Mouse (Mus musculus) retina, postnatal 7 days (tissue): Measurements from ENCODE around the gene Zfp612.
"Not testable (repeated sequence)": the region's sequence is repeated elsewhere in the genome, so short reads cannot be mapped to it uniquely, and the experiment has no call there.

Source experiments
- DNase-seq: peaks from one replicate; pipeline ENCODE4 v3.0.0-alpha.2; 2012; ENCODE audit warnings: low read depth, low spot score

The Zfp612 gene

DNA sequence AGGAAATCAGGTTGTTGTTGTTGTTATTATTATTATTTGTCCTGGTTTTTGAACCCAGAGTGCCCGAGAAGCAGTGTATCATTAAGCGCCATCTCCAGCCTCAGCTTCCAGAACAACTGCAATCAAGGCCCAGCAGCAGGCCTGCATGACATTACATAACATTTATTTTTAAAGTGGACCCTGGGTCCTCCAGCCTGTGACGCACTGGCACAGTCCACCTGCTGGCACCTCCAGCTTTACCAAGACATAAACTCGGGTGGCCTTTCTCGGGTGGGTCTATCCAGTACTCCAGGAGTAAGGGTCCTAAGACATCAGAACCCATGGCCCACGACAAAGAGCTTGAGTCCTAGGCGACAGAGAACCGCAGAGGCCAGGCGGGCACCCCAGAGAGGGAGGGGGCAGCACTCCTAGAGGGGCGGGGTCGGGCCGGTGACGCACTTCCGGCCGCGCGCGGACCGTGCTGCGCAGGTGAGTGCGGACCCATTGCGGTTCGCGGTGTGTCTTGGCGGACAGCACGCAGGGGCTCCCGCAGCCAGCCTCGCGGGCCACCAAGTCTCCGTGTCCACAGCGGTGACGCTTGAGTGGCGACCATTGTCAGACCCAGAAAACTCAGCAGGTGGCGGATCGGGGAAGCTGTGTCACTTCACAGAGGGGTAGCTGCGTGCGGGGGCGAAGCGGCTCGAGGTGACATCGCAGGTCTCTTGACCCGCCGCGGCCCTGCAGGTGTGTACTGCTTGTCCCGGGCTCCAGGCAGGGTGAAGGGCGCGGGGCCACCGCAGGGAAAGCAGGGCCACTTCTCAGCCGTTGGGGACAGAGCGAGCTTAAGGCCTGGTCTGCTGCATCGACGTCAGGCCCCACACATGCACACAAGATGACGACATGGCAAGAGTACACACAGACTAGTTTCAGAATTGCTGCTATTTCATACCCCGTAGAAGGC is at the start of gene Zfp612:
Gene Zfp612 (plus strand): TSS at position 465 of the 940 bp plus-strand sequence.
- peak; percentile 49 for DNase-seq

GRCm38 (mm10) chr8:110033771-110034170 is 45.8 kb upstream of the Zfp612 start:
- not testable (repeated sequence) for DNase-seq

GRCm38 (mm10) chr8:110034331-110034730 is 45.2 kb upstream of the Zfp612 start:
- DNase-seq, result no peak

DNA sequence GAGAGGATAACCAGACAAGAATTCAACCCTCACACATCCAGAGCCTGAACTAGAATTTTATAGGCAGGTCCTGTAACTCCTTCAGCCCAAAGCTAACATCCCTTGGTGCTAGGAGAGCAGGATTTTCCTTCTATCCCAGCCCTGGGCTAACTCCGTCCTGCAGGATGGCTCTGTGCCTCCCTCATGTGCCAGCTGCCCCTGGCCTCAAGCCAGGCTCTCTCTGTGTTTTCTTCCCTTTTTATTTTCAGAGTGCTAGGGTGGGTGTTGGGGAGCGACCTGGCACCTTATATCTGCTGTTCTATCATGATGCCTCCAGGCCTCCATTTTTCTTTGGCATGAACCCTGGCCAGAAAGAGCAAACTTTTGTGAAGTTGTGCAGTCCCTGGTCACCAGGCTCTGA is 43.4 kb upstream of the Zfp612 start:
- DNase-seq, result no peak

DNA sequence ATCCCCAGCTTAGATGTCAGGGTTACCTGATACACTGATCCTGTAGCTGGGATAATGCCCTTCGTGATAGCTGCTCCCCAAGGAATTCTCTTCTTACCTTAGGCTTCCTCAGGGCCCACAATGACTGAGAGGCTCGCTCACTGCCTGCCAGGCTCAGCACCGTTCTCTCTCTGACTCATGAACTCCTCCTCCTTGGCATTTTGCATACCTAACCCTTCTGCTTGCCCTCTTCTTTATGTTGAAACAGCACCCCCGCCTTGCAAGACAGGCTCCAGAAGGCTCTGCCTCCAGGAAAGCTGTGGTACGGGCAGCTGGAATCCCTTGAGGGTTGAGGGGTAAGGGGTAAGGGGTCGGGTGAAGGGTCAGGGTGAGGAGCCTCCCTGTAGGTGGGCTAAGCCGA is 40.3 kb upstream of the Zfp612 start:
- DNase-seq, result no peak

- DNase-seq, result no peak
Observed at GRCm38 (mm10) chr8:110039659-110040058, 39.9 kb upstream of the Zfp612 start, which contains the start of gene Chst4. TSS of gene Chst4 (minus strand) at chr8:110039740.

- no peak for DNase-seq
Observed at GRCm38 (mm10) chr8:110040509-110040908, 39.0 kb upstream of the Zfp612 start.

DNA sequence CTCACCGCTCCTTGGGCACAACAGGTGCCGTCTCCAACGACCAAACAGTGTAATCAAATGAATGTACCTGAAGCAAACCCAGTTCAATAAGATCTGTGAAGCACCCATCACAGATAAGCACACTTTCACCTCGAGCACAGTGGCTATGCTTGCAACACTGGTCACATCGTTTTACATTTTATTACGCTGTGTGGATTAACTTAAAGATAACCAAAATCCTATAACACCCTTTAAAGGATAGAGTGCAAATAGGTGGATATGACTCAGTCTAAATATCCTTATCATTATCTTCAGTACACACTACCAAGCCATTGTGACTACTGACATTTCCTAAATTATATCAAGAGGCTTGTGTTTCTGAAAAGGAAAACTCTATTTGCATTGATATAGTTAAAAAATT is 28.3 kb upstream of the Zfp612 start:
- no peak for DNase-seq

- no peak for DNase-seq
Observed at GRCm38 (mm10) chr8:110058207-110058606, 21.3 kb upstream of the Zfp612 start.

DNA sequence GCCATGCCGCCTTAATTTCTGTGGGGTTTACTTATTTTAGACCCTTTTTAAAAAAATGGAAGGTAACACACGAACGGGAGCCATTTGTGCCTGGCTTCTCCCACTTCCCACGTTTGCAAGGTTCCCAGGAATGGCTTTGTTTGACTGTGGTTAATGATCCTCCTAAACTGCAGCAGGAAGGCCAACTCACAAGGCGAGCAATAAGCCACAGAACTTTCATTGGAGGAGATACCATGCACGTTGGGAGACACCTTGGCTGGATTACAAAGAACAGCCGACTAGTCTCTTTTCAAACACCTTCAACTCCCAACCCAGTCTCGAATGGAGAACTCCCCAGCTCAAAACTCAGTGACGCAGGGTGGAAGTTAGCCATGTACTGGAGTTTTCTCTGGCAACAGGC is 15.4 kb upstream of the Zfp612 start:
- DNase-seq, result no peak

DNA sequence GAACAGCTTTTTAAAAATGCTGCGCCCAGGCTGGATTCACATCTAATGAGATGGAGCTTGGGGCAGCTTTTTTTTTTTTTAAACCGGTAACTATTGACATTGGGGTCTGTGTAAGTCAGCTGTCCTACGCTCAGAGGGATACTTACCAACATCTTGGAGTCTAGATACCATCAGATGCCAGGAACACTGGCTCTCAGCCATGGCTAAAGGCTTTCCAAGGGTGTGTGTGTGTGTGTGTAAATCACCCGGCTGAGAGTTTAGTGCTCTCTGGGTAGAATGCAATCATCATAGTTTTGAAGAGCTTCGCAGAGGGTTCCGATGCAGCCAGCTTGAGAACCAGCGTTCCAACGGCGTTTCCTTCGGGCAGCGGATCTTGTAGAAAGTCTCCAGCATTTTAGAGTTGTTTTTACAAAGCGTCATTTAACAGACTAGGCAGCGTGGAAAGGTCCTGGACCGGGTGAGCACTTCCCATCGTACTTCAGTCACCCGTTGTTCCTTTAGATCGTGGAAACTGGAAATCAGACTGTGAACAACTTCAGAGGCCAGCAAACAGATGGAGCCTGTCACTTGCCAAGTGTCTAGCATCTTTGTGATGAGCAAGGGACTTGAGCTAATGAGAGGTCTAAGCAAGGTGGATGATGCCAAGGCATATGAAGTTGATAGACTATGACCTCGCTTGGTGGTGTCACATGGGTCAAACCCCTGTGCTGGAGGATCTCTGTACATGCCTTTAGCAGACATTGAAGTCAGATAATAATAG is 14.8 kb upstream of the Zfp612 start:
- no peak for DNase-seq

GRCm38 (mm10) chr8:110065676-110066075 is 13.9 kb upstream of the Zfp612 start:
- no peak for DNase-seq

- DNase-seq, result no peak
Observed at GRCm38 (mm10) chr8:110069706-110070105, 9.8 kb upstream of the Zfp612 start.

GRCm38 (mm10) chr8:110071600-110071999 is 7.9 kb upstream of the Zfp612 start:
- peak; percentile 61 for DNase-seq

DNA sequence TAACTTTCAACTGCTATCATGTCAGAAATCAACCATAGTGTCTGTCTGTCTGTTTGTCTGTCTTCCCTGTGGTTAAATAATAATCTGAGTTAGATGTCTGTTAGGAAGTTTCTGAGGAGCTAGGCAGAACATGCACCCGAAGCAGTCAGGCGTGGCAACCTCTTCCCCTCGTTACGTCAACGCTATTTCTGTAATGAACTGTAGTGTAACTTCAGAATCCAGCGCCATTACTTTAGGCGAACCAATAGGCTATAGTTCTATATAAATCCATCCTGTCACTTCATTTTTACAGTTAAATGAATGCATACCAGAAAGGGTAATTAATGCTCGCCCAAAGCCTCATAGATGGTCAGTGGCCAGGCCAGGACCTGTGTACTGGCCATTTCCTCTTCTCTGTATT is 5.0 kb upstream of the Zfp612 start:
- no peak for DNase-seq

DNA sequence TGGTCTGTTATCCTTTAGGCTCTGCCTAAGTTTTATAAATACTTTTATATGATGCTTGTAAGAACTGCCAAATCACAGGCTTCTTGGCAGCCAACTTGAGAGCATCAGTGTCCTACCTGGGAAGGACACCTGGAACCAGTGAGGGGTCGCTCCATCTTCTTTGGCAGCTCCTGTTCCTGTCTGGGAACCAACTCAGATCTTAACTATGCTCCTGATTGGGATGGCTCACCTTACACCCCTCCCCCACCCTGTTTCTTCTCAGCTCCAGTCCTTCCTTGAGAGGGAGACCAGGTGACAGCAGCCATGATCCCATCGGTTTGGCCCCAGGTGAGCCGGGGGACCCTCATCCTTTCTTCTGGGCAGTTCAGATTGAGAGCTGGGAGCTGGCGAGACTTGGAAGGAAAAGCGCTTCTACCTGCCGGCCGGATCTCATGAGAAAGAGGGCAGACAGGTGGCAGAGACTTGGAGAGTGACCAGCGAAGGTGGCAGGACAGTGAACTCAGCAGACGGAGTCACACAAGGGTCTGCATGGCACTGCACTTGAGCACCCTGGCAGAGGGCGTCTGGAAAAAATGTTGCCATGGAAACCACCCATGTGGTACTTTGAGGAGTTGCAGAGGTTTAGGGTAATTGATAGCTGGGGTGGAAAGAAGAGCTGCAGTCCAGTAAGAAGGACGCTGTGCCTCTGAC is 3.0 kb downstream of the Zfp612 start:
- DNase-seq, result no peak

GRCm38 (mm10) chr8:110091869-110092268 is 12.3 kb downstream of the Zfp612 start:
- no peak for DNase-seq

DNA sequence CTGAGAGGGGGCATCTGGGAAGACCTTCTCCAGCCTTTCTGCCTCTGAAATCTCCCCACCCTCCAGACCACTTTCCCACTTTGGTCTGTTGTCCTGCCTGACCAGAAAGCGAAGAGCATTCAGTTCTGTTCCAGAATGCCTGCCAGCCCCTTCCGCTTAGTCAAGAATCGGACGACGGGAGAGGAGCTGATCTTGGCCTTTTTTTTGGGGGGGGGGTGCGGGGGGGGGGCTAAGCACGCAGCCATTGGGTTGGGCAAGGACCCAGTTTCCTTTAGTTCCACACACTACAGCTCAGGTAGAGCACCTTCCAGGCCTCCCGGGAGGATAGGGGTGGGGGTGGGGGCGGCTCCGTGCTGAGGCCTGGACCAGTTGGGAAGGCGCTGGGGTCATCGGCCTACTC is 21.4 kb downstream of the Zfp612 start, which contains the start of gene Gm21964:
Gene Gm21964 (plus strand): TSS at position 301 of the 400 bp plus-strand sequence.
- no peak for DNase-seq

DNA sequence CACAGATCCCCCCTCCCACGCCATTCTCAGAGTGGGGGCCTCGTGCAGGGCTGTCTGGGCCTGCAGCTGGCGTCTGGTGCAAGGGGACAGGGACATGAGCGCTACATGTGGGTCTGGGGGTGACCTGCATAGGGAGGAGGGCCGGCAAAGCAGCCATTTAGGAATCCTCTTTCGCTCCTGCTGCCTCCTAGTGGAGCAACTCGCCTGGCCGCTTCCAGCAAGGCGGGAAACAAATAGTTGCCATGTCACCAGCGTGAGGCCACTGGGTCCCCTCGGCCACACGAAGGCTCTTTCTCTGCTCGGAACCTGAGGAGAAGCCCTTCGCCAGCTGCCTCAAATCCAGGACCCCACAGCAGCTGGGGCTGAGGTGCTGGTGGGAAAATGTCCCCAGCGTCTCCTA is 22.1 kb downstream of the Zfp612 start:
- no peak for DNase-seq

DNA sequence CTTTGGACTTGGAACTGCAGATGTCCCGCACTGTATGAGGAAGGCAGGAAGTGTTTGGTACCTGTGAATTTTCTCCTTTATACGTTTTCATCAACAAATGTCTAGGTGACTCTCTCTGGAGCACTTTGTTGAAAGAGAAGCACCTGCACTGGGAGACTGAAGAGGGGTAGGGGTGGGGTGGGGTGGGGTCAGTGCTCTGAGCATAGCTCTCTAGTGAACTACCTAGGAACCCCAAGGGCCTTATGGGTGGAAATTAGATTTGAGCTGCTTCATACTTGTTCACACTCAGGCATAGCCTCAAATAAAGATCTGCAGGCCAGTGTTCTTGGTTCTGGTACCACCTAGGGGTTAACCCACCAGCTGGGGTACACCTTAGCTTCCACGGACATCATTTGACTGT is 23.1 kb downstream of the Zfp612 start, which contains the start of gene Gm17720:
Gene Gm17720 (minus strand): TSS at position 101 of the 400 bp plus-strand sequence.
- no peak for DNase-seq

- peak; percentile 11 for DNase-seq
Observed at GRCm38 (mm10) chr8:110119715-110120114, 40.2 kb downstream of the Zfp612 start.

- DNase-seq, result peak; percentile 70
Observed at GRCm38 (mm10) chr8:110130537-110130936, 51.0 kb downstream of the Zfp612 start.
